Mouse (Mus musculus) intestine, postnatal 0 days (tissue): Measurements from ENCODE around the gene Tmem14a. TPM values are rescaled to one million over a fixed set of nuclear protein-coding genes. Genes with fewer than 3 reads are reported as not detected.
A peak's percentile ranks its signal among the peaks of the same experiment; 100 is the strongest.
"Not testable (repeated sequence)": the region's sequence is repeated elsewhere in the genome, so short reads cannot be mapped to it uniquely, and the experiment has no call there.

Source experiments
- ATAC-seq: fragments of 200-750 bp; cut with Nextera tagmentation; 2 replicates; pipeline ENCODE4 v1.8.0; 2017; ENCODE audit warnings: mild to moderate bottlenecking, moderate TSS enrichment, moderate library complexity
- H3K27ac ChIP-seq: fragments of 300-500 bp; sonication (generic); 2 replicates; pipeline ENCODE4 v1.5.1; 2014; ENCODE audit warnings: mild to moderate bottlenecking, low read depth, low read length, moderate library complexity
- H3K27me3 ChIP-seq: fragments of 300-500 bp; sonication (generic); replicated peaks from 2 replicates; pipeline ENCODE4 v1.6.1; 2014; ENCODE audit warnings: low read length, mixed read lengths; ENCODE audit not compliant: control insufficient read depth, insufficient read depth
- H3K36me3 ChIP-seq: fragments of 300-500 bp; sonication (generic); 2 replicates; pipeline ENCODE4 v1.6.1; 2014; ENCODE audit warnings: mild to moderate bottlenecking, moderate library complexity; ENCODE audit not compliant: control insufficient read depth, insufficient read depth
- H3K4me1 ChIP-seq: fragments of 300-500 bp; sonication (generic); replicated peaks from 2 replicates; pipeline ENCODE4 v1.6.1; 2014; ENCODE audit warnings: antibody characterized with exemption, low read length, mixed read lengths; ENCODE audit not compliant: control insufficient read depth, insufficient read depth
- H3K4me2 ChIP-seq: fragments of 300-500 bp; sonication (generic); replicated peaks from 2 replicates; pipeline ENCODE4 v1.6.1; 2014; ENCODE audit warnings: low read depth, mild to moderate bottlenecking, moderate library complexity
- H3K4me3 ChIP-seq: fragments of 300-500 bp; sonication (generic); 2 replicates; pipeline ENCODE4 v1.5.1; 2014; ENCODE audit warnings: low read depth, low read length
- H3K9ac ChIP-seq: fragments of 300-500 bp; sonication (generic); 2 replicates; pipeline ENCODE4 v1.6.1; 2014; ENCODE audit warnings: mild to moderate bottlenecking, low read depth, low read length
- H3K9me3 ChIP-seq: fragments of 300-500 bp; sonication (generic); 2 replicates; pipeline ENCODE4 v1.6.1; 2016; ENCODE audit warnings: mixed run types; ENCODE audit not compliant: control insufficient read depth
- CTCF ChIP-seq: sonication (generic); IDR thresholded peaks from 2 replicates; pipeline ENCODE4 v1.5.1; 2016; ENCODE audit warnings: low read depth, mild to moderate bottlenecking, control low read depth, antibody characterized with exemption, moderate library complexity
- WGBS: fragments of 180-500 bp; shearing (Covaris S2); extraction: QIAGEN DNeasy Blood & Tissue Kit; methylation state at CpG from one replicate; pipeline ENCODE4 v1.1.7; 2014; 5-methylcytosine and 5-hydroxymethylcytosine counted together
- polyA plus RNA-seq: library from polyadenylated mRNA; unstranded; fragments of >200 nt; fragmentation: Nextera tagmentation; extraction: Ambion mirVana; gene quantifications from 2 replicates; pipeline ENCODE4 v1.2.1, GENCODE M21; 2015

Gene Tmem14a
- polyA plus RNA-seq, 1 experiment from 2014 or later: 10.0 TPM

DNA sequence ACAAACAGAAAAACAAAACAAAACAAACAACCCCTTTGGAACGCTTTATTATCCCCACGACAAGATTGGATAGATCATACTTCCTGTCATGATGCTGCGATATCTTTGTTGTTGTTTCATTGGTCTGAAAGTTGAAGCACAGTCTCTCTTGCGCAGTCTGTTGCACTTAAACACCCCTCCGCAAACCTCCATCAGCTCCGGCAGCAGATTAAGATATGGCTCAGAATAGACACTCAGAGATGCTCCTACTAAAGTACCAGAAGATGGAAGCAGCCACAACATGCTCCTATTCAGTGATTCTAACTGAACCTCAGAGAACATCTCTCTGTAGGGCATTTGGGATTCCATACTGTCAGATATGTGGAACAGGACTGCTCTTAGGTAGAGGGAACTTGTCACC is 54.7 kb downstream of the Tmem14a start:
- Histone ChIP-seq H3K9ac (no peak overlapping the region), H3K4me3 (no peak overlapping the region), H3K4me2 (no peak overlapping the region), H3K9me3 (no peaks in the 10 kb centered on the region), H3K27ac (no peak overlapping the region), H3K4me1 (0 out of 2 replicates have a peak, but pooled peaks cover 4% of the 10 kb centered on the region), H3K36me3 (no peaks in the 10 kb centered on the region), H3K27me3 (no peaks in the 10 kb centered on the region)
- 93% methylated on average over 6 of the region's 6 CpGs for WGBS
- ATAC-seq: no peak
- no peak for TF ChIP-seq CTCF

- H3K27ac ChIP-seq: no peak overlapping the region
- no peak overlapping the region for H3K9ac ChIP-seq
- H3K4me3 ChIP-seq: no peak overlapping the region
- H3K27me3 ChIP-seq: no peaks in the 10 kb centered on the region
- H3K9me3 ChIP-seq: no peaks in the 10 kb centered on the region
- no peak for ATAC-seq
- 75% methylated on average over 2 of the region's 2 CpGs for WGBS
- H3K36me3 ChIP-seq: no peaks in the 10 kb centered on the region
- 0 out of 2 replicates have a peak, but pooled peaks cover 4% of the 10 kb centered on the region for H3K4me1 ChIP-seq
- TF ChIP-seq CTCF: no peak
- H3K4me2 ChIP-seq: no peak overlapping the region
Observed at GRCm38 (mm10) chr1:21274437-21275040, 56.2 kb downstream of the Tmem14a start.

DNA sequence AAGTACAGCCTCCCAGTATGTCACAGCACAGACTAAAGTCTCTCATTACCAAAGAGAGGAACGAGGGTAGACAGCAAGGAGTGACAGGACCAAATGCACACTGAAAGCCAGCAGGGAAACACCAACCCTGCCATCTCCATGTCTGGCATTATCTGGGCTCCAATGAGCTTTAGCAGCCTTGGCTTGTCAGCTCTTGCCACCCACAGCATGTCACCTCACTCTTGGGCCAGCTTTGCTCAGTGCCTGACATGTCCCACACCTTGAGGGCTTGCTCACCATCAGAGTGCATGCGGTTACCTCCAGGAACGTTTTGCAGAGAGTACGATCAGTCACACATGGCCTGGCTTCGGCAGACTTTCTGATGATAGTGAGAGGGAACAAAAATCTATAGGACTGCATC is 57.0 kb downstream of the Tmem14a start:
- H3K27ac ChIP-seq, H3K9me3 ChIP-seq, H3K4me1 ChIP-seq, H3K4me3 ChIP-seq, H3K27me3 ChIP-seq, H3K36me3 ChIP-seq, H3K4me2 ChIP-seq, H3K9ac ChIP-seq, ATAC-seq: not testable (repeated sequence)
- WGBS: 85% methylated on average over 5 of the region's 5 CpGs

DNA sequence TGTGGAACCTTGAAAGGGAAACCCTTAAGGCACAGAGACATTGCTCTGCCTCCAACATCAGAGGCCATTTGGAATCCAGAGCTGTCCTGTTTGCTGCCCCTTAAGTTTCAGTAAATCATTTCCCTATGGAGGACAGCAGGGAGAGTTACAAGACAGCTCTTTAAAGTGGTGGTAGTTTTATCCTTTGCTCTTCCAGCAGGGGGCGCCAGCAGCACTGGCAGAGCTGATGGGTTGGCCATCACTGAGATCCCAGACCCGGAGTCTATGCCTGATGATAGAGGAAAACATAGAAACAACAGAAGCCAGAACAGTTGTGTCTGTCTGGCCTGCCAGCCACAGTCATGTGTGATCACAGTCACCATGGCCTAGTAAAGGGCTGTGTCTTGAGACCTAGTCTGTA is 57.8 kb downstream of the Tmem14a start:
- 0 out of 2 replicates have a peak, but pooled peaks have one; percentile 34 for ATAC-seq
- H3K36me3 ChIP-seq, H3K4me3 ChIP-seq, H3K27ac ChIP-seq, H3K9ac ChIP-seq, H3K4me1 ChIP-seq, H3K9me3 ChIP-seq, H3K27me3 ChIP-seq, H3K4me2 ChIP-seq: not testable (repeated sequence)
- TF ChIP-seq CTCF: peak; percentile 50
- 24% methylated on average over 2 of the region's 2 CpGs for WGBS

Other genes starting within 250 kb of the Tmem14a start
- 4.2 and 4.3 TPM in 2 replicates for gene Tram2, start 139.3 kb upstream of the Tmem14a start, polyA plus RNA-seq
- 25.6 and 25.9 TPM in 2 replicates for gene Gsta3, start 22.0 kb downstream of the Tmem14a start, polyA plus RNA-seq
- not detected in 2 replicates for gene Khdc1a, start 131.1 kb downstream of the Tmem14a start, polyA plus RNA-seq
- not detected in 2 replicates for gene Khdc1c, start 149.8 kb downstream of the Tmem14a start, polyA plus RNA-seq
- 0.07 and 0.08 TPM in 2 replicates for gene Khdc1b, start 165.0 kb downstream of the Tmem14a start, polyA plus RNA-seq